Mouse (Mus musculus) C2C12 (cell line): ENCODE data around the gene Wipi2. TPM values are rescaled to one million over a fixed set of nuclear protein-coding genes. Genes with fewer than 3 reads are reported as not detected.

Source experiments
- H3K27me3 ChIP-seq: one replicate; pipeline ENCODE4 v1.6.1; 2011; ENCODE audit not compliant: control insufficient read depth, insufficient read depth, insufficient read length
- H3K36me3 ChIP-seq: one replicate; pipeline ENCODE4 v1.6.1; 2011; ENCODE audit not compliant: control insufficient read depth, insufficient read depth
- H3K4me3 ChIP-seq: one replicate; pipeline ENCODE4 v1.5.1; 2011; ENCODE audit warnings: mild to moderate bottlenecking, control low read depth; ENCODE audit not compliant: poor library complexity, insufficient read depth, severe bottlenecking
- H3K79me2 ChIP-seq: one replicate; pipeline ENCODE4 v1.6.1; 2011; ENCODE audit not compliant: control insufficient read depth, insufficient read depth
- H3K79me3 ChIP-seq: one replicate; pipeline ENCODE4 v1.6.1; 2011; ENCODE audit warnings: low read depth, control low read depth
- H3ac ChIP-seq: one replicate; pipeline ENCODE3; 2011; ENCODE audit warnings: low read depth; ENCODE audit not compliant: control insufficient read depth, insufficient read length
- CEBPB ChIP-seq: IDR thresholded peaks from one replicate; pipeline ENCODE4 v1.6.1; 2011; ENCODE audit warnings: low read depth, mild to moderate bottlenecking, control low read depth, moderate library complexity
- CTCF ChIP-seq: IDR thresholded peaks from one replicate; pipeline ENCODE4 v1.5.1; 2011; ENCODE audit not compliant: control insufficient read depth, insufficient read depth, insufficient read length
- FOSL1 ChIP-seq: IDR thresholded peaks from one replicate; pipeline ENCODE4 v1.8.0; 2011; ENCODE audit warnings: mild to moderate bottlenecking, low read length; ENCODE audit not compliant: poor library complexity, insufficient read depth, severe bottlenecking
- MAX ChIP-seq: IDR thresholded peaks from one replicate; pipeline ENCODE4 v1.6.1; 2011; ENCODE audit warnings: mild to moderate bottlenecking, control low read depth
- MYOD1 ChIP-seq: IDR thresholded peaks from one replicate; pipeline ENCODE4 v1.6.1; 2011; ENCODE audit warnings: low read depth; ENCODE audit not compliant: control insufficient read depth, insufficient read length
- MYOG ChIP-seq: IDR thresholded peaks from one replicate; pipeline ENCODE4 v1.6.1; 2011; ENCODE audit not compliant: control insufficient read depth, insufficient read length; ENCODE audit errors: extremely low read depth
- USF1 ChIP-seq: IDR thresholded peaks from one replicate; pipeline ENCODE4 v1.6.1; 2011; ENCODE audit warnings: low read depth, mild to moderate bottlenecking, control low read depth, moderate library complexity
- polyA plus RNA-seq: library from polyadenylated mRNA; unstranded; fragments of >200 nt; fragmentation: generic; extraction: Trizol; gene quantifications from one replicate; pipeline ENCODE4 v1.2.1, GENCODE M21; 2012; ENCODE audit warnings: missing spikeins

Gene Wipi2
- polyA plus RNA-seq, 1 experiment, result 36.0 TPM

DNA sequence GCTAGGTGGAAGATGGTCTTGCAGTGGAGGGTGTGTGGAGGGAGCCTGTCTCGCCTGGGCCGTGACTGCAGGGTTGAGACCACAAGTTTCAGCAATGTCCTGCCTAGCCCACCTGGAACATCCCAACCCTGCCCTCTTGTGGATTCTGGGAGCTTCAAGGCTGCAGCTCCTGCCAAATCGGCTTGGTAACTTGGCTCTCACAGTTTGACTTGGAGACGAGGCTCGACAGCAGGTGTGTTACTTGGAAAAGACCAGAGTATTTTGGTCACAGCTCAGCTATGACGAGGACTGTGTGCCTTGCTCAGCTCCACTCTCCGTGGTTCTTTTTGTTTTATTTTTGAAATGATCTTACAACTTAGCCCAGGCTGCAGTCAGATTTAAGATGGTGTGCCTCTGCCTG is 42.2 kb downstream of the Wipi2 start:
- Histone ChIP-seq H3K79me3 (no peaks in the 10 kb centered on the region), H3K79me2 (no peaks in the 10 kb centered on the region), H3K36me3 (peaks cover 20% of the 10 kb centered on the region), H3ac (no peak overlapping the region), H3K27me3 (no peaks in the 10 kb centered on the region), H3K4me3 (no peak overlapping the region)
- TF ChIP-seq MYOD1 (no peak), USF1 (no peak), FOSL1 (no peak), CEBPB (no peak), CTCF (no peak), MAX (no peak), MYOG (no peak)

GRCm38 (mm10) chr5:142673082-142673481 is 45.6 kb downstream of the Wipi2 start:
- Histone ChIP-seq H3K36me3 (no peaks in the 10 kb centered on the region), H3K79me3 (no peaks in the 10 kb centered on the region), H3ac (no peak overlapping the region), H3K4me3 (no peak overlapping the region), H3K79me2 (no peaks in the 10 kb centered on the region), H3K27me3 (peaks cover 2% of the 10 kb centered on the region)
- TF ChIP-seq MYOD1, result no peak
- TF ChIP-seq MAX, result no peak
- TF ChIP-seq USF1, result no peak
- peak; percentile 41 for TF ChIP-seq CTCF

DNA sequence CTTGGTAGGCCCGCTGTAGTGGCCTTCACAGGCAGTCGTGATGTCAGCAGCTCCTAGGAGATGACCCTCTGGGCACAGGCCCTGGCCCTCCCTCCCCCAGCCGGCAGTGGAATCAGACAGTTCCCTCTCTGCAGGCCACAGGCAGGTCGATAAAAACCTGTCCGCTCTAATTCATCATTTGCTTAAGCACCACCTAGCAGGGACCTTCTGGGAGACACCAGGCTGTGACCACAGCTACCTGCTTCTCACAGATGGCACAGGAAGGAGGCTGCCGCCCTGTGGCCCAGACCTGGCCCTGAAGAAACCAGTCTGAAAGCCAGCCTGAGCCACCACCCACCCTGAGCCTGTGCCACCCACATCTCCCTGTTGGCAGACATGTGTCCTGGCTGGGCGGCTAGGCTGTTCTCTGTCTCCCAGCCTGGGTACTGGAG is 50.7 kb downstream of the Wipi2 start:
- no peak for TF ChIP-seq MYOD1
- TF ChIP-seq USF1, result no peak
- TF ChIP-seq MYOG, result no peak
- TF ChIP-seq MAX, result no peak
- Histone ChIP-seq H3K36me3 (no peaks in the 10 kb centered on the region), H3K79me3 (no peaks in the 10 kb centered on the region), H3K79me2 (no peaks in the 10 kb centered on the region), H3K27me3 (peaks cover 8% of the 10 kb centered on the region), H3K4me3 (no peak overlapping the region), H3ac (no peak overlapping the region)

DNA sequence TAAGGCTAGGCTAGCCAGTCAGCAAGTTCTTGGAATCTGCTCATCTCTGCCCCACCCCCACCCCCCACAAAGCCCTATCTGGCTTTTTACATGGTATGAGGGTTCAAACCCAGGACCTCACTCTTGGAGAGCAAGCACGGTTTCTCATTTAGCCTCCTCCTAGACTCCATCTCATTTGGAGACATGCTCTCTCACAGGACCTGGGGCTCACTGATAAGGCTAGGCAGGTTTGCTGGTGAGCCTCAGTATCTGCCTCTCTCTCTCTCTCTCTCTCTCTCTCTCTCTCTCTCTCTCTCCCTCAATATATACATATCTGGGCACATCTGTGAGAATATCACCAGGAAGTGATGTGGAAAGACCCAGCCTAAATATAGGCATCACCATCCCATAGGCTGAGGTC is 51.6 kb downstream of the Wipi2 start:
- TF ChIP-seq USF1, result no peak
- TF ChIP-seq FOSL1, result no peak
- TF ChIP-seq MYOG, result no peak
- no peak for TF ChIP-seq MYOD1
- TF ChIP-seq CEBPB, result no peak
- no peak for TF ChIP-seq MAX
- no peak for TF ChIP-seq CTCF
- Histone ChIP-seq H3K4me3 (no peak overlapping the region), H3K79me2 (no peaks in the 10 kb centered on the region), H3K36me3 (no peaks in the 10 kb centered on the region), H3ac (no peak overlapping the region), H3K27me3 (peaks cover 8% of the 10 kb centered on the region), H3K79me3 (no peaks in the 10 kb centered on the region)

DNA sequence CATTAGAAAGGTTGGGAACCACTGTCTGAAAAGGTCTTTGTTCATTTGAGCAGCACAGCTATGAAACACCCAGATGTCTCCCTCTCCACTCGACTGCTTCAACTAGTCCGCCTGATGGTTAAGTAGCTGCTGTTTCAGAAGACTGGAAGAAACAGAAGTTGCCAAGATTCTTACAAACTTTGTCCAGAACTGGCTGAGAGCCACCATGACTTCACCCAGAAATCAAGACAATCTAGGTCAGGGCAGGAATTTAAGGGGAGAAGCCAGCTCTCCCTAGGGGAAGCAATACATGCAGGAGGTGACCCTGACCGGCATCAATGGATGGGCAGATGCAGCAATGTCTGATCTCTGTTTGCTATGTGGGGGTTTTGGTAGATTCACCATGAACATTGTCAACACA is 54.4 kb downstream of the Wipi2 start:
- Histone ChIP-seq H3ac (no peak overlapping the region), H3K27me3 (peaks cover 17% of the 10 kb centered on the region), H3K79me3 (no peaks in the 10 kb centered on the region), H3K4me3 (no peak overlapping the region), H3K79me2 (no peaks in the 10 kb centered on the region), H3K36me3 (no peaks in the 10 kb centered on the region)
- TF ChIP-seq CEBPB (no peak), MYOD1 (no peak), FOSL1 (no peak), MAX (no peak), MYOG (no peak), CTCF (no peak), USF1 (no peak)

DNA sequence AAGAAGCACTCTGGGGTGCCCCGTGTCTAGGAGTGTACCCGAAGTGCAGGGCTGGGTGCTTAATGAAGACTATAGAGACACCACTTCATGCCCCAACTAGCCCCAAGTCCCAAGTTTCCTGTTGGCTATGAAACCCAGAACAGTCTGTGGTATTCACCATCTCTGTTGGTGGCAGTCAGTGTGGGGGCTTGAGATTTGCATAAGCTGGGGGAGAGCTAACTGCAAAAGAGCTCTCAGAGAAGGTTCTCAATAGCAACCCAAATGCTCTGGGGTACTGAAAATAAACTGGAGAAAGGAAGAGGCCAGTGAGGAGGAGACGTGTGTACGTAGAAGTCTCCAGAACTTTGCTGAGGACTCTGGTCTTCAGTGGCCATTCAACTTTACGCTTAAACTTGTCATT is 55.0 kb downstream of the Wipi2 start:
- no peak for TF ChIP-seq MYOG
- no peak for TF ChIP-seq CTCF
- TF ChIP-seq MYOD1, result no peak
- TF ChIP-seq CEBPB, result no peak
- no peak for TF ChIP-seq USF1
- no peak for TF ChIP-seq FOSL1
- no peak for TF ChIP-seq MAX
- peaks cover 23% of the 10 kb centered on the region for H3K27me3 ChIP-seq
- H3ac ChIP-seq, result no peak overlapping the region
- H3K79me3 ChIP-seq, result no peaks in the 10 kb centered on the region
- no peaks in the 10 kb centered on the region for H3K79me2 ChIP-seq
- H3K36me3 ChIP-seq, result no peaks in the 10 kb centered on the region
- H3K4me3 ChIP-seq, result no peak overlapping the region

- Histone ChIP-seq H3K27me3 (peaks cover 62% of the 10 kb centered on the region), H3K4me3 (no peak overlapping the region), H3K79me3 (no peaks in the 10 kb centered on the region), H3K79me2 (no peaks in the 10 kb centered on the region), H3ac (no peak overlapping the region), H3K36me3 (no peaks in the 10 kb centered on the region)
- TF ChIP-seq CEBPB (no peak), FOSL1 (no peak), MYOD1 (no peak), CTCF (no peak), MYOG (no peak), MAX (no peak), USF1 (no peak)
Observed at GRCm38 (mm10) chr5:142688866-142689265, 61.4 kb downstream of the Wipi2 start.
